Mouse (Mus musculus): ENCODE results near the gene Eif2b3. TPM values are rescaled to one million over a fixed set of nuclear protein-coding genes. Genes with fewer than 3 reads are reported as not detected.

Eif2b3 gene
- polyA plus RNA-seq, 1 experiment, result 36.3 TPM

- Histone ChIP-seq H3K4me2 (ENCODE audit: low read depth) (peak overlapping the region; percentile 73), H3K79me2 (ENCODE audit: control insufficient read depth, insufficient read depth) (peaks cover 12% of the 10 kb centered on the region)
Measured at GRCm38 (mm10) chr4:117132794-117133143, 113.6 kb downstream of the Eif2b3 start.

DNA sequence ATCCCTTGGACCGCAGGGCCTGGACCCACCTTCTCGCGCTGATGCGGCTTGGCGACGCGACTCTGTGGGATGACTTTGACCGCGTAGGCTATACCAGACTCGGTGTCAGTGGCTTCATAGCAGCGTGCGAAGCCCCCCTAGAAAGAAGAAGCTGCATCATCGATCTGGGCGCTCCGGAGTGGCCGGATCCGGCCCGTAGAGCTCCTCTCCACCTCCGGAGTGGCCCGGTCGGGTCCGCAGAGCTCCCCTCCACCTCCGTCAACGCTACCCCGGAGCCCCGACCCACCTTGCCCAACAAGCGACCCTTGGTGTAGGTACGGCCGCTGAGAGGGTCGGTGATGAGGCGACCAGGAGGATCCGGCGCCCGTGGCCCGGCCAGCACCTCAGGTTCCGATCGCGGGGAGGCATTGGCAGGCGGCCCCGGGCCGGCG is 114.2 kb downstream of the Eif2b3 start:
- Histone ChIP-seq H3K4me2 (ENCODE audit: low read depth) (peak overlapping the region; percentile 73), H3K36me3 (ENCODE audit: control insufficient read depth, insufficient read depth) (peaks cover 8% of the 10 kb centered on the region), H3K27me3 (ENCODE audit: control insufficient read depth, insufficient read depth, insufficient read length) (no peaks in the 10 kb centered on the region), H3ac (ENCODE audit: control insufficient read depth, insufficient read length) (peak overlapping the region; percentile 60), H3K79me2 (ENCODE audit: control insufficient read depth, insufficient read depth) (peaks cover 12% of the 10 kb centered on the region), H3K4me3 (peak overlapping the region; percentile 62)
- TF ChIP-seq E2F4 (IDR thresholded peaks at IDR 0.05; ENCODE audit: insufficient read depth) (no peak), MYOD1 (IDR thresholded peaks at IDR 0.05; ENCODE audit: control insufficient read depth in 1 of 3, insufficient read length in 2 of 3, low read depth in 2 of 3) (no peak), SRF (IDR thresholded peaks at IDR 0.05; ENCODE audit: control insufficient read depth, insufficient read length, low read depth) (no peak), MAX (IDR thresholded peaks at IDR 0.05; ENCODE audit: low read depth) (no peak), MYOG (IDR thresholded peaks at IDR 0.05; ENCODE audit: control insufficient read depth in 1 of 3, insufficient read depth in 1 of 3, insufficient read length in 2 of 3, low read depth in 2 of 3) (no peak)

More at GRCm38 (mm10) chr4:117132794-117133143, 113.6 kb downstream of the Eif2b3 start:
- H3ac ChIP-seq (ENCODE audit: control insufficient read depth, insufficient read length), result peak overlapping the region; percentile 60
- H3K36me3 ChIP-seq (ENCODE audit: control insufficient read depth, insufficient read depth), result peaks cover 9% of the 10 kb centered on the region
- peak overlapping the region; percentile 62 for H3K4me3 ChIP-seq
- no peak for TF ChIP-seq REST (IDR thresholded peaks at IDR 0.05; ENCODE audit: insufficient read depth, insufficient read length)
- no peak for TF ChIP-seq CEBPB (IDR thresholded peaks at IDR 0.05; ENCODE audit: insufficient read depth, poor library complexity, severe bottlenecking)
- TF ChIP-seq SRF (IDR thresholded peaks at IDR 0.05; ENCODE audit: control insufficient read depth, insufficient read length, low read depth), result no peak
- no peak for TF ChIP-seq MAX (IDR thresholded peaks at IDR 0.05; ENCODE audit: low read depth)
- TF ChIP-seq POLR2A (IDR thresholded peaks at IDR 0.05; ENCODE audit: insufficient read length, low read depth), result no peak
- TF ChIP-seq TCF12 (IDR thresholded peaks at IDR 0.05; ENCODE audit: insufficient read depth, poor library complexity, severe bottlenecking), result no peak
- no peak for TF ChIP-seq MYOG (IDR thresholded peaks at IDR 0.05; ENCODE audit: control insufficient read depth in 1 of 3, insufficient read depth in 1 of 3, insufficient read length in 2 of 3, low read depth in 2 of 3)
- TF ChIP-seq POLR2AphosphoS2 (IDR thresholded peaks at IDR 0.05; ENCODE audit: insufficient read length, low read depth), result no peak
- TF ChIP-seq MYOD1 (IDR thresholded peaks at IDR 0.05; ENCODE audit: control insufficient read depth in 1 of 3, insufficient read length in 2 of 3, low read depth in 2 of 3), result no peak
- no peak for TF ChIP-seq TCF3 (IDR thresholded peaks at IDR 0.05; ENCODE audit: insufficient read length, low read depth)
- TF ChIP-seq USF1 (IDR thresholded peaks at IDR 0.05; ENCODE audit: low read depth), result no peak
- TF ChIP-seq E2F4 (IDR thresholded peaks at IDR 0.05; ENCODE audit: insufficient read depth), result no peak
- H3K27me3 ChIP-seq (ENCODE audit: control insufficient read depth, insufficient read depth, insufficient read length), result no peaks in the 10 kb centered on the region

DNA sequence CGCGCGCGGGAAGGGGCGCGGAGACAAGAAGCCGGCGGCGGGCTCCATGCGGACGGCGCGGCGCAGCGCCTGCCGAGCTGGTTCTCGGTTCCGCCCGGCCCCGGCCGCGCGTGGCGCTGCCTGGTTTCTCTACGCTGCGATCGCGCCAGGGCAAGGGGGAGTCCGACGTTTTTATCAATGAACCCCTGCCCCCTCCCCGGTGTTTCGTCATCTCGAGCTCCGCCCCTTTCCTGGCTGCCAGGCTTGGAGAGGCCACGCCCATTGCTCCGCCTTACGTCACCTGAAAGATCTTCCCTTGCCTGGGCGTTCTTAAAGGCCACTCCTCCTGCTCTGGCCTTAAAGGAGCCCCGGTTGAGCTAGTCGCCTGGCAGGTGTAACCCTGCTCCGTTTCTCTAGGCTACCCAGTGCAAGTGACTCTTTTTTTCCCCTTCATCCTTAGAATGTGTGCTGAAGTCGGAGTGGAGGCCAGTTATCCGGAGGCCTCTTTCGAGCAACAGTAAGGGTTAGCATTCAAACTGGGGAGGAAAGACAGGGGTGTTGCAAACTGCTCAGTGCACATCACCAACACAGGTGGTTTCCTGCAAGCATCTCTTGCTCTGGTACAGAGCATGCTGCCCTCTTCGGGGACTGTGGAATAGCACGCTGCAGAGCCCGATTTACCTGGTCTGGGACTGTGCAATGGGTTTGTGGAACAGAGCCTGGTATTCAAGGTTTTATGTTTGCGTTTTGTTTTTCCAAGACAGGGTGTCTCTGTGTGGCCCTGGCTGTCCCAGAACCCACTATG is 114.8 kb downstream of the Eif2b3 start, which contains the start of gene Plk3:
Plk3 (minus strand) TSS at position 147 of the 784 bp plus-strand sequence.
- H3K79me2 ChIP-seq (ENCODE audit: control insufficient read depth, insufficient read depth), result peaks cover 12% of the 10 kb centered on the region
- peak within 1 kb of the TSS; percentile 62 for H3K4me3 ChIP-seq
- no peaks in the 10 kb centered on the region for H3K27me3 ChIP-seq (ENCODE audit: control insufficient read depth, insufficient read depth, insufficient read length)
- H3ac ChIP-seq (ENCODE audit: control insufficient read depth, insufficient read length), result peak within 1 kb of the TSS; percentile 60
- TF ChIP-seq USF1 (IDR thresholded peaks at IDR 0.05; ENCODE audit: low read depth), result no peak
- no peak for TF ChIP-seq TCF3 (IDR thresholded peaks at IDR 0.05; ENCODE audit: insufficient read length, low read depth)
- TF ChIP-seq TCF12 (IDR thresholded peaks at IDR 0.05; ENCODE audit: insufficient read depth, poor library complexity, severe bottlenecking), result no peak
- no peak for TF ChIP-seq MAX (IDR thresholded peaks at IDR 0.05; ENCODE audit: low read depth)
- peak in 1 of 3 experiments; percentile 16 for TF ChIP-seq MYOD1 (IDR thresholded peaks at IDR 0.05; ENCODE audit: control insufficient read depth in 1 of 3, insufficient read length in 2 of 3, low read depth in 2 of 3)
- TF ChIP-seq E2F4 (IDR thresholded peaks at IDR 0.05; ENCODE audit: insufficient read depth), result no peak
- no peak for TF ChIP-seq MYOG (IDR thresholded peaks at IDR 0.05; ENCODE audit: control insufficient read depth in 1 of 3, insufficient read depth in 1 of 3, insufficient read length in 2 of 3, low read depth in 2 of 3)
- no peak for TF ChIP-seq SRF (IDR thresholded peaks at IDR 0.05; ENCODE audit: control insufficient read depth, insufficient read length, low read depth)
- no peak for TF ChIP-seq REST (IDR thresholded peaks at IDR 0.05; ENCODE audit: insufficient read depth, insufficient read length)
- peak; percentile 73 for TF ChIP-seq CEBPB (IDR thresholded peaks at IDR 0.05; ENCODE audit: insufficient read depth, poor library complexity, severe bottlenecking)
- TF ChIP-seq POLR2A (IDR thresholded peaks at IDR 0.05; ENCODE audit: insufficient read length, low read depth), result peak; percentile 96
- TF ChIP-seq POLR2AphosphoS2 (IDR thresholded peaks at IDR 0.05; ENCODE audit: insufficient read length, low read depth), result peak; percentile 94
- H3K4me2 ChIP-seq (ENCODE audit: low read depth), result peak within 1 kb of the TSS; percentile 73
- peaks cover 5% of the 10 kb centered on the region for H3K36me3 ChIP-seq (ENCODE audit: control insufficient read depth, insufficient read depth)

- no peak overlapping the region for H3ac ChIP-seq (ENCODE audit: control insufficient read depth, insufficient read length)
Measured at GRCm38 (mm10) chr4:117134601-117134995, 115.4 kb downstream of the Eif2b3 start.

DNA sequence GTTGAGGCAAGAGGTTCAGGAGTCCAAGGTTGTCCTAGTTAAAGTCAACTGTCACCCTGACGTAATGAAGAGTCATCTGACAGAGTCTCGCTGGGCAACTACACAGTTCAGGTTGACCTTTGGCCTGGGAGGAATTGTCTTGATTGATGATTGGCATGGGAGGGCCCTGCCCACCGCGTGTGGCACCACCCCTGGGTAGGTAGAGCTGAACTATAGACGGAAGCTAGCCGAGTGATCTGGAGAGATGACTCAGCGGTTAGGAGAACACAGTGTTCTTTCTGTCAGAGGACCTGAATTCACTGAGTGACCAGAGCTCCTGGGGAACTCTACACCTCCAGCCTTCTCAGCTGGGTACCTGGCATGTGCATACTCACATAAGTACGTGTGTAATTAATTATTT is 116.8 kb downstream of the Eif2b3 start:
- H3K36me3 ChIP-seq (ENCODE audit: control insufficient read depth, insufficient read depth), result no peaks in the 10 kb centered on the region
- no peak overlapping the region for H3K4me3 ChIP-seq
- H3K79me2 ChIP-seq (ENCODE audit: control insufficient read depth, insufficient read depth), result peaks cover 12% of the 10 kb centered on the region
- no peaks in the 10 kb centered on the region for H3K27me3 ChIP-seq (ENCODE audit: control insufficient read depth, insufficient read depth, insufficient read length)
- H3K4me2 ChIP-seq (ENCODE audit: low read depth), result peak overlapping the region; percentile 1
- no peak overlapping the region for H3ac ChIP-seq (ENCODE audit: control insufficient read depth, insufficient read length)
- TF ChIP-seq TCF3 (IDR thresholded peaks at IDR 0.05; ENCODE audit: insufficient read length, low read depth) (no peak), MYOG (IDR thresholded peaks at IDR 0.05; ENCODE audit: control insufficient read depth in 1 of 3, insufficient read depth in 1 of 3, insufficient read length in 2 of 3, low read depth in 2 of 3) (no peak), POLR2AphosphoS2 (IDR thresholded peaks at IDR 0.05; ENCODE audit: insufficient read length, low read depth) (no peak), REST (IDR thresholded peaks at IDR 0.05; ENCODE audit: insufficient read depth, insufficient read length) (no peak), POLR2A (IDR thresholded peaks at IDR 0.05; ENCODE audit: insufficient read length, low read depth) (no peak), USF1 (IDR thresholded peaks at IDR 0.05; ENCODE audit: low read depth) (no peak), MAX (IDR thresholded peaks at IDR 0.05; ENCODE audit: low read depth) (no peak), TCF12 (IDR thresholded peaks at IDR 0.05; ENCODE audit: insufficient read depth, poor library complexity, severe bottlenecking) (no peak), CEBPB (IDR thresholded peaks at IDR 0.05; ENCODE audit: insufficient read depth, poor library complexity, severe bottlenecking) (no peak), MYOD1 (IDR thresholded peaks at IDR 0.05; ENCODE audit: control insufficient read depth in 1 of 3, insufficient read length in 2 of 3, low read depth in 2 of 3) (no peak)

More at GRCm38 (mm10) chr4:117134601-117134995, 115.4 kb downstream of the Eif2b3 start:
- H3K79me2 ChIP-seq (ENCODE audit: control insufficient read depth, insufficient read depth), result peaks cover 12% of the 10 kb centered on the region
- no peaks in the 10 kb centered on the region for H3K27me3 ChIP-seq (ENCODE audit: control insufficient read depth, insufficient read depth, insufficient read length)
- no peak overlapping the region for H3K4me3 ChIP-seq
- TF ChIP-seq CEBPB (IDR thresholded peaks at IDR 0.05; ENCODE audit: insufficient read depth, poor library complexity, severe bottlenecking), result no peak
- H3K4me2 ChIP-seq (ENCODE audit: low read depth), result no peak overlapping the region
- peaks cover 5% of the 10 kb centered on the region for H3K36me3 ChIP-seq (ENCODE audit: control insufficient read depth, insufficient read depth)
